Mouse (Mus musculus): ENCODE measurements around the gene Ulk3.

The Ulk3 gene

DNA sequence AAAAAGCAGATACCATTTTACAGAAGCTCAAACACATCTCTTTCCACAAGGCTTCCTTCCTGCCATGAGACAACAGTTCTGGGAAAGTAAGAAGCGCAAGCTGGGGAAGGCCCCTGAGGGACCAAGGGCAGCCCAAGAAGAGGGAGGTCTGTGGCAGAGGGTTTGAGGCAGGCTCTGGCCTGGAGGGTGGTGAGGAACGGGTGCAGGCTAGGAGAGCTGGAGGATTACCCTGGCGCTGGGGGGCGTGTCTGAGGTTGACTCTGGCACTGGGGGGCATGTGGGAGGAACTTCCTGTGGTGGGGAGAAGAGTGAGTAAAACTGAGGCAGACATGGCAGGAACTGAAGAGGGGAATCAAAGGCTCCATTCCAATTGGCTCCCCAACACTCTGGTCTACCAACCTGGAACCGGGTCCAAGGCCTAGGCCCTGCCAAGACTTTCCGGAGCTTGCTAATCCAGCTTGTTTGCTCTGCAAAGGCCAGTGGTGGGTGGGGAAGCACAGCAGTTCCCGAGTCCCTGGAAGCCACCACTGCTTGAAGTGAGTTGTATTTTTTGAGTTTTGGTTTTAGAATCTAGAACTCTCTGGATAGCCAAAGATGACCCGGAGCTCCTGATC, 28.4 kb downstream of the Ulk3 start:
- no peak for DNase-seq (ENCODE audit: low read depth, low spot score)

DNA sequence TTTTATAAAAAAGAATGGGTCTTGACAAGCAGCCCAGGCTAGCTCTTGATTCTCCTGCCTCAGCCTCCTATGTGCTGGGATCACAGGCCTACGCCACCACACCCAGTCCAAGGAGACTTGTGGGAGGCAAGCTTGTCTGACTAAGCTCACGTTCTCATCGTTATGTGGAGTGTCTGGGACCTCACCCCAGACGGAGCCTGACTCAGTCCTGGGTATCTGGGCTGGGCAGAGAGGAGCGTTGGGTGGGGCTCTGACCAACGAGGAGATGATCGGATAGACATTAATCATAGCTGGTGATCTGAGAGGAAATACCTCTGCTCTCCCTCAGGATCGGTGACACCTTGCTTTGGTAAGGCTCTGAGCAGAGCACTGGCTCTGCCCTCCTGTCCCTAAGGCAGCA, 29.6 kb downstream of the Ulk3 start:
- DNase-seq (ENCODE audit: low read depth, low spot score), result no peak

DNA sequence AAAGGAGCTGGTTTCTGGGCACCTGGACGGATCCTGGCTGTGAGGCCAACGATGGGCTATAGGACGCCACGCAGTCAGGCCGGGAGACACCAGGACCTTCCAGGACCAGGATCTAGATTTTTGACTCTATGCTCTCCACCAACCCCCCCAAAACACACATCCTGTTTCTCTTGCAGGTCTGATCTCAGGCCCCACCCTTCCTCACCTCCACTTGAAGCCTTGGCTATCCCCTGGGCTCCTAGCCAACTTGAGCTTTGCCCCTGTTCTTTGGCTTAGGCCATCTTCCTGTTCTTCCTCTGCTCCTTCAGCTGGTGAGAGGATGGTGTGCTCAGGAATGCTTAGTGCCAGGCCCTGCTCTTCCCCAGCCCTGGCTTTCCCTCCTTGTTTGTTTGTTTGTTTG, 31.4 kb downstream of the Ulk3 start, which contains the start of gene Lman1l:
Lman1l (minus strand) TSS at position 101 of the 400 bp plus-strand sequence.
- DNase-seq (ENCODE audit: low read depth, low spot score), result no peak

DNA sequence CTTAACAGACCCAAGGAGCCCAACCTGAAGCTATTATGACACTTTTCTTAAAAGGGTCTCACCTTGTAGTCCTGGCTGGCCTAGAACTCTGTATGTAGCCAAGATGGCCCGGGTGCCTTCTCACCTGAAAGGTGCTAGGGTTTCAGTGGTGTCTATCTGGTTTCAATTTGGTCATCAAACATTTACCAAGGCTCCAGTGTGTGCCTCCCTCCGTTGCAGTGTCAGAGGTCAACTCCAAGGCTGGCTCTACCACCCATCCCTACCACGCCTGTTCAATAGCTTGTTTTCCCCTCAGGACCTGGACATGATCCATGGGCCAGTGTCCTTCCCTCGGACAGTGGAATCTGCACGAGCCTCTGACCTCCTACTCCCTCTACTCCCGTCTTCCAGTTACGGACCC, 35.0 kb downstream of the Ulk3 start:
- no peak for DNase-seq (ENCODE audit: low read depth, low spot score)

DNA sequence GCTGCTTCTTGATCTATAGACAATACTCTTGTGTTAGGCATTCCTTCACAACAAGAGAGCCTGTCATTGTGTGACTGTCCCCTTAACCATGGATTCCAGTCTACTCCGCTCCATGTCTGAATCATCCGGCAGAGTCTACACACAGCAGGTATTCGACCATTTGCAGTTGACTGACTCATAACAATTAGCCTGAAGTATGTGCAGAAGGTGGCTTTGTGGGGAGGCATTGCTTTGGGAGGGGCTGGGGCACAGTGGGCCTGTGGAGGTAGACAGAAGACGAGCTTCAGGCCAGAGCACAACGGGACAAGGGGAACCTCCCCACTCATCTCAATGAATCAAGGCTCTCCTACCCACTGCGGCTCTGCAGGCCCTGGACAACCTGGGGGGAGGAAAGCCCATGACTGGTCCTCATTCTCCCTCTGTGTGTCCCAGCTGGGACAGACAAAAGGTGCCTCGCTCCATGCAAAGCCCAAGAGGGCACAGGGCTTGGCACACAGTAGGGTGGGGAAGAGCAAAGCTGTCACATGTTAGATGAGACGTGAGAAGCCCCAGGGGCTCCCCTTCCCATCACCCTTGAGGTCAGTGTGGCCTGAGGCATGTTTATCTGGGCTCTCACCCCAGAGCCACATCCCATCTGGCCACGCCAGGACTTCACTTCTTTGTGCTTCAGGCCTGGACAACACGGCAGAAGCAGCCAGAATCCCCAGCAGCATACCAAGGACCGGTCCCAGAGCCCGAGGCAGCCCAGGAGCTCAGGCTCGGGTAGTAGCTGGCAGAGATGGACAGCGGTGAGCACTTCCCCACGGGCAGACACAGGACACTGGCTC, 36.6 kb downstream of the Ulk3 start:
- DNase-seq (ENCODE audit: low read depth, low spot score), result no peak

DNA sequence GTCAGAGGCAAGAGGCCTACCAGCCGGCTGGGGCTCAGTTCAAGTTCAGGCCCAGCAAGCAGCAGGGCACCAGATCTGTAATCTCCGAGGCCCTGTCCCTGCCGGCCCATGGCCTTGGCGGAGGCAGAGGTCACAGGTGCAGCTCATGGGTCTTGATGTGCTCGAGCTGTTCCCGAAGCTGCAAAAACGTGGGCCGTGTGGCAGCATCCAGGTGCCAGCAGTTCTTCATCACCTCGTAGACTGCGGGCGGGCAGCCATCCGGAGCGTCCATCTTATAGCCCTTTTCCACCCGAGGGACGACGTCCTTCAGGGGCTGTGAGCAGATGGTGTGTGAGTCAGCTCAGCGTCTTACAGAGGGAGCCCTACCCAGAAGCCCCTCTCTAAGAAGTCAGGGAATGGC, 37.9 kb downstream of the Ulk3 start:
- DNase-seq (ENCODE audit: low read depth, low spot score), result no peak

DNA sequence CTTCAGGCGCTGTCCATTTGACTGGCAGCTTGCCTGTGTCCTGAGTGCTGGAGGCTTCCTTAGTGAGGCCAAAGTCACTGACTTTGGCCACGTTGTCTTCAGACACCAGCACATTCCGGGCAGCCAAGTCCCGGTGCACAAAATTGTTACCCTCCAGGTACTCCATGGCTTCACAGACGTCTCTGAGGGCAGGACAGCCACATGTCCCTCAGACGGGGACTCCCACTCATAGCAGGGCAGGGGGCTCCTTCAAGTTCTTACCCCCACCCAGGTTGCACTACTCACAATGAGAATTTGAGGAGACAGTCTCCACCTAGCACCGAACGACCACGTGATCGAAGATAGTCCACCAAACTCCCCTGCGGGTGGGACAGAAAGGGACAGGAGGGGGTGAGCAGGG, 38.6 kb downstream of the Ulk3 start:
- no peak for DNase-seq (ENCODE audit: low read depth, low spot score)

DNA sequence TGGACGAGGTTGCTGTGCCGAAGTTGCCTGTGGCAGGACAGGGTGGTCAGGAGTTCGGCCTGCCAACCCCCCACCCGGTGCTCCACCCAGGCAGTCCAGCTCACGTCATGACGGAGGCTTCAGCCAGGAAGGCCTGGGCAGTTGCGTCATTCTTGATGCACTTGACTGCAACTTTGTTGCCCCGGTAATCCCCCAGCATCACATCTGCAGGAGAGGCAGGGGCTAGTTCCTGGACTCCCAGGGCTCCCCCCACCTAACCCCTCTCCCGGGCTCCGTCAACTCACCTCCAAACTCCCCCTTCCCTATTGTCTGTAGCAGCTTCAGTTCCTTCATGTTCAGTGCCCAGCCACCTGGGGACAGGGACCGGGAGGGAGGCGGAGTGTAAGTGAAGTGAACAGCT, 39.5 kb downstream of the Ulk3 start:
- no peak for DNase-seq (ENCODE audit: low read depth, low spot score)

DNA sequence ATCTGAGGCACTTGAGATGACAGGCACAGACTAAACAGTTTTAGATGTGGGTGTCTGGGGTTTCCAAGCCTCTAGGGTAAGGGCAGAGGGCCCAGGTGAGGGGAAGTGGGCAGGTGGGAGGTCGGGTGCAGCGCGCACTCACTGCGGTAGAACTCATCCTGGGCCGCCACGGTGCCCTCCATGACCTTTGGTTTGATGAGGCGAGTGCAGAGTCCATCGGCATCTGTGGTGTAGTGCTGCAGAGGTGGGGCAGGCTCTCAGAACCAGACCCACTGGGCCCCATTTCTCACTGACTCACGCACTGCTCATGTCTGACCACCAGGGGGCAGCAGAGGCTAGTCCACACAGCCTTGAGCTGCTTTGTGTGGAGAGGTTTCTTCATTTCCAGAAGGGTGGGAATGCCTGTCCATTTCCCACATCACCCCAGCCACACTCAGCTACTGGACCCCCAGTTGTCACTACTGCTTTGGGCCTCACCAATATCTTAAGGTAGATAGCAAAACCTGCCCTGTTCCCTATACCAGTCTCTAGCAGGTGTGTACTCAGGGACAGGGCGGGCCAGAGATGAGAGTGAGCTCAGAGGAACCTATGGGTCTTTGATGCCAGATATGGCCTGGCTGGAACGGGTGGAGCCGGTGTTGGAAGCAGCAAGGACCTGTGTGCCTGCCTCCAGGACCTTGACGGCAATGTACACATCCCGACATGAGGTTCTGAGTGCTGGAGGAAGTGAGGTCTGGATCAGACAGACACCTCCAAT, 40.0 kb downstream of the Ulk3 start:
- peak; percentile 71 for DNase-seq (ENCODE audit: low read depth, low spot score)

DNA sequence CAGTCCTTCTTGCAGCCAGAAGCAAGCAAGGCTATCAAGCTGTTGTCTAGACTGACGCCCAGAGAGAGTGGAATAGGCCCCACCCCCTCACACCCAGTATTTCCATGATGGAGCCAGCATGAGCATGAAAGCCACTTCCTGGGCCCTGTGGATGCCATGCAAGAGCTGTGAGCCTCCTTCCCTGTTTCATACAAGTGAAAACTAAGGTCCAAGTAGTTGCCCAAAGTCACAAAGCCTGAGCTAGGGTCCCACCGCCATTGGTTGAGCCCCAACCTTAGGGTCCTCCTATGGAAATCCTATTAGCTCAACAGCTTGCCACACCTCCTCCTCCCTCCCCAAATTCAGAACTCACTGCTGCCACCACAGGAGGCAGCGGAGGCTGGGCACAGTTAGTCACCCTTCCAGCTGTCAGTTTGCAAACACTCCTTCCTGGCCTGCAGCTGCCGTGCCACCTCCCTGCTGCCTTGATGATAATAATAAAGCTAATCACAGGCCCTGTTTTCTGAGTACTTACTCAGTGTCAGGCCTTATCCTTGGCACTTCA, 44.3 kb downstream of the Ulk3 start:
- DNase-seq (ENCODE audit: low read depth, low spot score), result no peak

DNA sequence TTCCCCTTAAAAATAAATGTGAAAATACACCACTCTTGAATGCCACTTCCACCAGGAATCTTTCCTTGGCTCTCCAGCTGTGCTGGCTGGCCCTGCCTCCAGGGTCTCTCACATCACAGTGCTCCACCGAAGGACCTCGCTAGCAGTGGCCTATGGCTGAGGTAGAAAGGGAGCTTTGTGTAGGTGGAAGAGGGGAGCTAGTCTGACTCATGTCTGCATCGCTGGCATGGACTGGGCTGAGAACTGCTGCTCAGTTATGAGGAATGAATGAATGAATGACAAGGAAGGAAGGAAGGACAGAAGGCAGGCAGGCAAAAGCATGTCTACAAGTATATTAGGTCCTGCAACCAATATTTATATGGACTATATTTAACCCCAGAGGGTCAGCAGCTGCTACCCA, 48.0 kb downstream of the Ulk3 start:
- DNase-seq (ENCODE audit: low read depth, low spot score), result no peak

DNA sequence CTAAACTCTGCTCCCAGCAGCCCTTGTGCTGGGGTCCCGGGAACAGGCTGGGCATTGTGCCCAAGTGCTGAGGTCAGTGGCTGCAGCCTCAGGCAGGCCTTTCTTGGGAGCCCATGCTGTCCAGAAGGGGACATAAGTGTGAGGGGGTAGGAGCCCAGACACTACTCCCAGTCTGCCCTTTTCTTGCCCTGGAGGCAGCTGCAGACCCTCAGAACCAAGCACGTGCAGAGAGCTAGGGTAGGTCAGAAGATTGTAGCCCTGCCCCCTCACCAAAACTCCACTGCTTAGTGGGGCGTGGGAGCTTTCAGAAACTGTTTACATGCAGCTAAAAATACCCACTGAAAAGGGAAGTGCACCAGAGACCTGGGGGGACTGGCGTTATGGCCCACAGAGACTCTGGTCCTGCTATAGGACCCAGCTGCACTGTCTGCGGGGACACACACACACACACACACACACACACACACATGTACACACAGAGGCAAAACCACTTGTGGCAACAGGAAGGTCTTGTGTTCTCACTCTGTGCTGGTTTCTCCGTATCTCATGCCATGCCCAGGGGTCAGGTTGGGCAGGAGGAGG, 48.6 kb downstream of the Ulk3 start:
- DNase-seq (ENCODE audit: low read depth, low spot score), result no peak

DNA sequence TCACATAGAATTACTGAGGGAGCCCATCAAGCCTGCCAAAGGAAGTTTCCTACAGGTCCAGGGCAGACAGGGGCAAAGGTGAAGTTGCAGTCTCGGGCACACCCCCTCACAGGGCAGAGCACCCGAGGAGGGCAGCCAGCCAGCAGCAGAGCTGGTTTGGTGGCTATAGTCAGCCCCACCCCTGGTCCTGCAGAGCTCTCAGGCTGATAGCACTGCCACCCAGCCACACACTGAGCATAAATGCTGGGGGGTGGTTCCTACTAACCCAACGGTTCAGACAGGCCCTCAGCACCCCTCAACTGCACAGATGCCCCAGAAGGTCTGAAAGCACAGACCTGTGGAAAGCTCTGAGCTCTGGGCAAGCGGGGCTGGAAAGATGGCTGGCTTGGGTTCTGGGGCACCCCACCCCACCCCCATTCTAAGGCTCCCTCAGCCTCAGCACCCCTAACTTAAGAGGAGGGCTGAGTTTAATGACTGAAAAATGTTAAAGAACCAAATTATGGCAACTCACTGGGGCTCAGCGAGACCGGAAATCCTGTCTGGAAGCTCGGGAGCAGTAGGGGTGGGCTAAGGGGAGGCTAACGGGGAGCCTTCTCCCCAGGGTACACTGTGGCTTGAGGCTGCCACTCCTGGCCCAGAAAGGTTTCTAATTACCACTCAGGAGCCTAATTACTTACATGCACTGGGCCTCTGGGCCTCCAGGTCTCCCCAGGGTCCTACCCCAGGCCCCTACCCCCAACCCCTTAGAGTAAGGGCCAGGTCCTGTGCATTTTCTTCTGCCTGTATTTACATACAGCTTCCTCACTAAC, 49.6 kb downstream of the Ulk3 start:
- DNase-seq (ENCODE audit: low read depth, low spot score), result no peak

DNA sequence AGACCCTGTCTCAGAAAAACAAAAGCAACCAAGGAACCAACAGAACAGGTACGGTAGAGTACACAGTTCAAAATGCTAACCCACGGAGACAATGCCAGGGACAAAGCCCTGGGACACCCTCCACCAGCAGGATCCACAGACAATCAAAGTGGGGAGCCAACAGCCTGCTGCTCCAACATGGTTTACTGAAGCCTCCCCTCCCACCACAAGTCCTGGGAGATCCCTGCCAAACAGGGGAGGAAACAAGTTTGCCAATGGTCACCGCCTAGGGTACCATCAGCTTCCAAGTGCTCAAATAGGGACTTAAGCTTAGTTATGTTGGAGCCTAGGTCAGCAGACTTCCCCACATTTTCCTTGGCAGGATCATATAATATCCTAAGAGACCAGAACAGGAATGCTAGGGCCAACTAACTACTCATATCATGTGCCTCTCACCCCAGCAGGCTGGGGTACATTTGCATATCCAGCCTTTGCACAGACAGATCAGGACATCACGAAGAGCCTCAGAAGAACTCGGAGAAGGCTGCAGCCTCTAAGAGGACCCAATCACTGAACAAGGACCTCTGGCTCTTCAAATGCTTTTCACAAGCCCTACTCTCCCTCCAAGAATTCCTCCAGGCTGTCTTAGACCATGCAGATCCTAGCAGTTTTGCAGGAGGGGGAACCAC, 50.5 kb downstream of the Ulk3 start:
- DNase-seq (ENCODE audit: low read depth, low spot score), result no peak

DNA sequence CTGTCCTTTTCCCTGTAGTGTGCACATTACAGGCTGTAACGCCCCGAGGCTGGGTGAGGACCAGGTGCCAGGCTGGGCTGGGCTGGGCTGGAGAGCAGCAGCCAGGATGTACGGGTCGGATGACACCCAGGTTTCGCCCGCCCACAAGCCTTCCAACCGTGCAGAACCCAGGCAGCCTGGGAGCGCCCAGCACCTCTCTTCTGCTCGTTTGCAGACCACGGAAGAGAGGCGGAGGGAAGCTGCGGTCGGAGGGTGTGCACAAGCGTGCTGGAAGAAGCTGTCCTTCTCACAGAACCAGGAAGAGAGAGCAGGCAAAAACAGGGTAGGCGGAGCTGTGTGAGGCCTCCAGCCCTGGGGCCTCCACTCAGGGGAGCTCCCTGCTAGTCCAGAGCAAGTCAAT, 51.1 kb downstream of the Ulk3 start:
- no peak for DNase-seq (ENCODE audit: low read depth, low spot score)

DNA sequence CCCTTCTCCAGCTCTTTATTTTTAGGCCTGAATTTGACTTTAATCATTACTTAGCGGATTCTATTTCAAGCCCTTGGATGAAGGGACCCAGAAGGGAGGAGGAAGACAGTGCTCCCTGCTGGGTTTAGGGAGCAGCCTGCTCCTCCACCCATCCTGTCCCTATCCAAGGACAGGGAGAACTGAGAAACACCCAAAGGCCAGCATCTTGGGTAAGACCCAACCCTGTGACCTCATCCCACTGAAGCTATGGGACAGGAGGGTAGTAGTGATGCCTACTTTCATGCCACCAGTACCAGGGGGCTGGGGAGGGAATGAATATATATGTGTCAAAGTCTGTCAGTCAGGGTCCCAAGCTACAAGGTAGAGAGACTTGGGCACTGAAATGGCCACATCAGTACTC, 51.8 kb downstream of the Ulk3 start:
- no peak for DNase-seq (ENCODE audit: low read depth, low spot score)

DNA sequence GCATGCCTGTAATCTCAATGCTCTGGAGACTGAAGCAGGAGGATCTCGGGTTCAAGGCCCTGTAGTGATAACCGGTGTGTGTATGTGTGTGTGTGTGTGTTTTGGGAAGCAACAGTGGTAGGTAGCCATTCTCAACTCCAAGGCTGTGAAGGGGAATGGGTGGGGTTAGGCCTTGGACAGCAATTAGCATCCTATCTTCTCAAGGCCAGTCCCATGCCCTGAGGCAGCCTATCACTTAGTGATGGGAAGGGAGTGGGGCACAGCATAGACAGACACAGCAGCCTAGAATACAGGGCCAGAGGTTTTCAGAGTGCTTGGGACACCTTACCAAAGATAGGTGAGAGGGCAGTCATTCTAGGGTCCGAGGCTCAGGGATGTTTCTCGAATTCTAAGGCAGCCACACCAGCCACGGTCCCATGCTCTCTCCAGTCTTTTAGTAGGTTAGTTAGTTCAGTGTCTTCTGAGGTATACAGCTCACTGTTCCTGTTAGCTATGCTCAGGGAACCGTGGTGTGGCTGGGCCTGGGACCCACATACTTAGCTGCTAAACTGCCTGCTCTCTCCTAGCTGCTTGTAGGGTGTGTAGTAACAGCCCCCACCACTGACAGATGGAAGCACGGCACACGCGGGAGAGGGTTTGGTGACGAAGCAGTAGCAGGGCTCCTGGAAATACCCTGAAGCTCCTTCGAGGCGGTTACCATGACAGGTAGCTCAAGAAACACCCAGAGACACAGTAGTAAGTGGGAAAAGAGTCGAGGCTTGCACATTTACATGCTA, 52.7 kb downstream of the Ulk3 start:
- DNase-seq (ENCODE audit: low read depth, low spot score), result no peak

DNA sequence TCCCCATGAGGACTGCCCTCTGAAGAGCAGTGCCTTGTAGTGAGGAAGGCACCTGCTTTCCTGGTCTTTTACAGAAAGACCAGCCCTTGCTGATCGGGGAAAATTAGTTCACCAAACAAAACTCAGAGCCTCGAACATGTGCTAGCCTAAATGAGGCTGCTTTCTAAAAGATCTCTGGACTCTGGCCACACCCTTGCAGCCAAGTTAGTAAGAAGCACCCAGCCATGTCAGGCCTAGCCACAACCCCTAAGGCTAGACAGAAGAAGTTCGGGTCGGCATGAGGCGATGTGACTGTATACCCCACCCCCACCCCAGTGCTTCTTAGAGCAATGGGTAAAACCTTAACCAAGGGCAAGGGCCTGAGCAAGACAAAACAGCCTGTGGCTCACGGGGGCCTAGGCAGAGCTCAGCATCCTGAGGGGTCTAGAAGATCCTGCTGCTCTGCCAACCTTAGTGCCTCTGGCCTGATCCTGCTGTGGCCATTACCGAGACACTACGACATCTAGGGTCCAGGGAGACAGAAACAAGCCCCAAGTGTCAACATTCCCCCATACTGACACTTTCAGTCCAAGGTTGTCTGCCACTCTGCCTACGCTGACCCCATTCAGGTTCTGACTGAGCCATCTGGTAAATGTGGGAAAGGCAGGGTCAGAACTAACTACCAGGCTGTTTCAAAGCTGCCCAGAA, 54.1 kb downstream of the Ulk3 start:
- DNase-seq (ENCODE audit: low read depth, low spot score), result no peak

DNA sequence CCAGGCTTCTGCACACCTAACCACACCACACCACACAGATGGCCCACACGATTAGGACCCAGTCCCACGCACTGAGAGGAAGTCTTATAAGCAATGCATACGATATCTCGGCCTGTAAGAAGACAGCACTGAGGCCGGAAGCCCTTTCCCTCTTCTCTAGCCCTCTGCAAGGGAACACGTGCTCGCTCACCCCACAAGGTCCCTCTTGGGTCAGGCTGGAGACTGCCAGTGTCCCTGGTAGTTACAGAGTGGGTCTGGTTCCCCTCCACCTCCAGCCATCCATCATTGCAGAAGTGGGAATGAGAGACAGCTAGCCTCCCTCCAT, 54.6 kb downstream of the Ulk3 start:
- no peak for DNase-seq (ENCODE audit: low read depth, low spot score)

All from mesoderm, embryonic 11.5 days (tissue).